Mouse (Mus musculus) C2C12 (cell line): ENCODE measurements around the gene Farsb. TPM values are rescaled to one million over a fixed set of nuclear protein-coding genes. Genes with fewer than 3 reads are reported as not detected.
A peak's percentile ranks its signal among the peaks of the same experiment; 100 is the strongest.

Experiments used
- H3K27me3 ChIP-seq: one replicate; pipeline ENCODE4 v1.6.1; 2011; ENCODE audit not compliant: control insufficient read depth, insufficient read depth, insufficient read length
- H3K36me3 ChIP-seq: one replicate; pipeline ENCODE4 v1.6.1; 2011; ENCODE audit not compliant: control insufficient read depth, insufficient read depth
- H3K4me3 ChIP-seq: one replicate; pipeline ENCODE4 v1.5.1; 2011; ENCODE audit warnings: mild to moderate bottlenecking, control low read depth; ENCODE audit not compliant: poor library complexity, insufficient read depth, severe bottlenecking
- H3K79me2 ChIP-seq: one replicate; pipeline ENCODE4 v1.6.1; 2011; ENCODE audit not compliant: control insufficient read depth, insufficient read depth
- H3K79me3 ChIP-seq: one replicate; pipeline ENCODE4 v1.6.1; 2011; ENCODE audit warnings: low read depth, control low read depth
- H3ac ChIP-seq: one replicate; pipeline ENCODE3; 2011; ENCODE audit warnings: low read depth; ENCODE audit not compliant: control insufficient read depth, insufficient read length
- CEBPB ChIP-seq: IDR thresholded peaks from one replicate; pipeline ENCODE4 v1.6.1; 2011; ENCODE audit warnings: low read depth, mild to moderate bottlenecking, control low read depth, moderate library complexity
- CTCF ChIP-seq: IDR thresholded peaks from one replicate; pipeline ENCODE4 v1.5.1; 2011; ENCODE audit not compliant: control insufficient read depth, insufficient read depth, insufficient read length
- FOSL1 ChIP-seq: IDR thresholded peaks from one replicate; pipeline ENCODE4 v1.8.0; 2011; ENCODE audit warnings: mild to moderate bottlenecking, low read length; ENCODE audit not compliant: poor library complexity, insufficient read depth, severe bottlenecking
- MAX ChIP-seq: IDR thresholded peaks from one replicate; pipeline ENCODE4 v1.6.1; 2011; ENCODE audit warnings: mild to moderate bottlenecking, control low read depth
- MYOD1 ChIP-seq: IDR thresholded peaks from one replicate; pipeline ENCODE4 v1.6.1; 2011; ENCODE audit warnings: low read depth; ENCODE audit not compliant: control insufficient read depth, insufficient read length
- MYOG ChIP-seq: IDR thresholded peaks from one replicate; pipeline ENCODE4 v1.6.1; 2011; ENCODE audit not compliant: control insufficient read depth, insufficient read length; ENCODE audit errors: extremely low read depth
- USF1 ChIP-seq: IDR thresholded peaks from one replicate; pipeline ENCODE4 v1.6.1; 2011; ENCODE audit warnings: low read depth, mild to moderate bottlenecking, control low read depth, moderate library complexity
- polyA plus RNA-seq: library from polyadenylated mRNA; unstranded; fragments of >200 nt; fragmentation: generic; extraction: Trizol; gene quantifications from one replicate; pipeline ENCODE4 v1.2.1, GENCODE M21; 2012; ENCODE audit warnings: missing spikeins

Farsb gene
- polyA plus RNA-seq, 1 experiment, result 53.6 TPM

DNA sequence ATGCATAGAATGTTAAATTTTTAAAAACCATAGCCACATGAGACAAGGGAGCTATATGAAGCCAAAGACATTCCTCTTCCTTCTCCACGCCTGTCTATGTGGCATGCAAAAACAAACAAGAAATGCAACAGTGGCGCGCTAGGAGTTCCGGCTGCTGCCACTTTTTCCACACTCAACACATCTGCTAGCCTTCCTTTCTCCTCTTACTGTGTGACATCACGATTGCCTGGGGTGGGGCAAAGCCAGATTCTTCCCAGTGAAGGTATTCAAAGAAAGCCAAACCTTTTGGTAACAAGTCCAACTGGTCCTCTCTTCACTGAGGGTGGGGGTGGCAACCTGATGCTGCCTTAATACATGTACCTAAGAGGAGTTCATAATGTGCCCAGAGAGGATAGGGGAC lies 66.9 kb downstream of the Farsb start:
- Histone ChIP-seq H3ac (no peak overlapping the region), H3K27me3 (no peaks in the 10 kb centered on the region), H3K4me3 (no peak overlapping the region), H3K79me3 (no peaks in the 10 kb centered on the region), H3K79me2 (no peaks in the 10 kb centered on the region), H3K36me3 (peaks cover 31% of the 10 kb centered on the region)
- TF ChIP-seq USF1 (no peak), MYOG (no peak), CEBPB (no peak)

DNA sequence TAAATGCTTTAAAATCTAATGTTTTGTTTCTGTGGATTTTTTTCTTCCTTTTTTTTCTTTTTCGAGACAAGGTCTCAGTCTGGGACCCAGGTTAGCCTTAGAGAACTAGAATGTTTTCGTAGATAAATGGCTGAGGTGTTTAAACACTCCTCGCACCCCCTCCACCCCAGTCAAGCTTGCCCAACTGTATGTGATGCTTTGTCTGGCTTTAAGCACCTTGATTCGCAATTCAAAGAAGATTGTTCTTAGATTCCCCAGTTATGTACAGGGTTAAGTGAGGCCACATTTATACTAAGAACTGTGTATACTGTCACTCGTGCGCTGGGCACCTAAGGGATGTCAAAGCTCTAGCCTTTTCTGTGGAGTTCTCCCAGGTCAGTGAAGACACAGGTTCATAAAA lies 68.4 kb downstream of the Farsb start:
- Histone ChIP-seq H3ac (no peak overlapping the region), H3K4me3 (no peak overlapping the region), H3K79me2 (no peaks in the 10 kb centered on the region), H3K27me3 (no peaks in the 10 kb centered on the region), H3K36me3 (peaks cover 31% of the 10 kb centered on the region), H3K79me3 (no peaks in the 10 kb centered on the region)
- no peak for TF ChIP-seq CTCF
- TF ChIP-seq MYOD1, result no peak
- no peak for TF ChIP-seq MAX
- TF ChIP-seq CEBPB, result no peak
- TF ChIP-seq USF1, result no peak
- TF ChIP-seq FOSL1, result no peak
- TF ChIP-seq MYOG, result no peak

DNA sequence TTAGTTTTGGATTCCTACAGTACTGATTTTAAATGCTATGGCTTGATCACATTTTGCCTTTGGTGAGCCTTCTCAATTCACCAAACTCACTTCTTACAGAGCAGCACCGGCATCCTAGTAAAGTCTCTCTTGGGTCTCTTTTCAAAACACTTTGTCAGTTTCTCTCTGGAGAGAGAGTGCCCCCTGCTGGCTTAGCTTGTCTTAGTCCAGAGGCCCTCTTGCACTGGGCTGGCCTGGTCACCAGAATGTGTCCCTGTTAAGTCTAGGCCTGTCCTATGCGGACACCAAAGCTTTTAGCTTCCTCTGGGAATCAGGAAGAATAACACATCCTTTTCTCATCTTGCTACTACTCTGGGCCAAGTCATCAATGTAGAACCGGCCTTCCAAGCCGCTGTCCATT lies 69.1 kb downstream of the Farsb start:
- TF ChIP-seq CTCF (peak; percentile 63), MAX (no peak)
- Histone ChIP-seq H3K79me2 (no peaks in the 10 kb centered on the region), H3K36me3 (peaks cover 31% of the 10 kb centered on the region), H3K4me3 (no peak overlapping the region), H3ac (no peak overlapping the region), H3K27me3 (no peaks in the 10 kb centered on the region), H3K79me3 (no peaks in the 10 kb centered on the region)

DNA sequence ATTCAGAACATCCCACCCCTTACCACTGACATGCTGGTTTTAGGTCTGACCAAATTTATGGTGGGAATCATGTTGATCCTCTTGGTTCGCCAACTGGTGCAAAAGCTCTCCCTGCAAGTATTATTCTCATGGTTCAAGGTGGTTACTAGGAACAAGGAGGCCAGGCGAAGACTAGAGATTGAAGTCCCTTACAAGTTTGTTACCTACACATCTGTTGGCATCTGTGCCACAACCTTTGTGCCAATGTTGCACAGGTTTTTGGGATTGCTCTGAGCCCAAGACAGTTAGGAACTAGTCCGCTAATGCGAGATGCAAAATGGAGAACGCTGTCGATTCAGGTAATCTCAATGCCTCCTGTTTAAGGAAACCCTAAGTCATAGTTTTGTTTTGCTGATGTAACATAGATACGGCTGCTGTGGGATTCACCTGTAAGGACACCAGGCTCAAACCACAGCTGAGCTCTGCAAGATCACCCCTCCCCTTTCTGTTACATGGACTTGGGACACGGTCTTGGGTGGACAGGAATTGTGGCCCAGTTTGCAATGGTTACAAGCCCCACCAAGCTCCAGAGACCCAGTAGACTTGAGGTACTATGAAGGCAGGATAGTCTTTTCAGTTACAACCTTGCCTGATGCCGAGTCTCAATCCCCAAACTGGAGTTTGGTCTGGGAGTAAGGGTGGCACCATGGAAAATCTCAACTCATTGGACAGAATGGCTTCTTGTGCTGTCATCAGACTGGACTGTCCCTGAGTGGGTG lies 71.4 kb downstream of the Farsb start:
- H3K4me3 ChIP-seq, result no peak overlapping the region
- peaks cover 21% of the 10 kb centered on the region for H3K36me3 ChIP-seq
- H3ac ChIP-seq, result no peak overlapping the region
- H3K79me2 ChIP-seq, result no peaks in the 10 kb centered on the region
- no peak for TF ChIP-seq CEBPB
- TF ChIP-seq MYOD1, result no peak
- TF ChIP-seq MYOG, result no peak
- no peak for TF ChIP-seq USF1
- TF ChIP-seq CTCF, result no peak
- no peak for TF ChIP-seq FOSL1
- H3K27me3 ChIP-seq, result no peaks in the 10 kb centered on the region
- H3K79me3 ChIP-seq, result no peaks in the 10 kb centered on the region

DNA sequence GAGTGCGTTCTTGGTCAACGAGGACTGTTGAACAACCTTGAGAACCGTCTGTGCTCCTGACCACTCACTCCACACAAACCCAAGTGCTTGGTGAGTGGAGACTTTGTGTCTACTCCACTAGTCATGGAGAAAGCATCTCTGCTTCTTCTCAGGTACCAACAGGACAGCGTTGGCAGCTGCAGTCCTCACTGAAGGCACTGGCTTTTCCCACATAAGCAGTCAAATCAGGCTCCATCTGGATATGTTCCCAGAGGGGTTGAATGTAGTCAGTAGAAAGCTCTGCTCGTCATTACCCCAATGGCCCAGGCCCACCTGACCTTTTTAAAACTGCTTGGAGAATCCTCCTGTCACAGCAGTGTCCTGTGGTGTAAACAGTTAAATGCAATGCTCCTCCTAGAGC lies 74.3 kb downstream of the Farsb start:
- H3K79me2 ChIP-seq, result no peaks in the 10 kb centered on the region
- H3ac ChIP-seq, result no peak overlapping the region
- no peak overlapping the region for H3K4me3 ChIP-seq
- H3K36me3 ChIP-seq, result peaks cover 13% of the 10 kb centered on the region
- H3K79me3 ChIP-seq, result no peaks in the 10 kb centered on the region
- H3K27me3 ChIP-seq, result no peaks in the 10 kb centered on the region
- TF ChIP-seq MAX, result no peak
- TF ChIP-seq CTCF, result no peak
- no peak for TF ChIP-seq MYOD1
- TF ChIP-seq MYOG, result no peak
- no peak for TF ChIP-seq CEBPB
- TF ChIP-seq FOSL1, result no peak
- no peak for TF ChIP-seq USF1

DNA sequence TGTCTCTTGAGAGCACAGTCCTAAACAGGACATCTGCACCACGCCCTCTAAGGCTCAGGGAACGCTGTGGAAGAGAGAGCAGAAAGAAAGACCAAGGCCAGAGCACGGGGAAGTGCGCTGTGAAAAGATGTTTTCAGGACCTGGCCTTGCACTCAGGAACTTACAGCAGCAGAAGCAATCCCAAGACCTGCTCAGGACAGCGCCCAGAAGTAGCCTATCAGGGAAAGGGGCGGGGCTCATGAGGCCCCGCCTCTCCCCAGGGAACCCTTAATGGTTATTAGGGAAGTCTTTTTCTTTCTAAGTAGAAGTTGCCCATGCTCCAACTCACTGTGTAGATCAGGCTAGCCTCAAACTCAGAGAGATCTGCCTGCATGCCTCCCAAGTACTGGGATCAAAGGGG lies 76.0 kb downstream of the Farsb start:
- TF ChIP-seq MYOG (no peak), MYOD1 (no peak), CTCF (no peak), CEBPB (no peak), USF1 (no peak), FOSL1 (no peak), MAX (no peak)
- Histone ChIP-seq H3K79me2 (no peaks in the 10 kb centered on the region), H3K36me3 (peaks cover 2% of the 10 kb centered on the region), H3K4me3 (no peak overlapping the region), H3K79me3 (no peaks in the 10 kb centered on the region), H3ac (no peak overlapping the region), H3K27me3 (no peaks in the 10 kb centered on the region)
